Mouse (Mus musculus) testis, adult 2 months (tissue): ENCODE data around the gene Rtl5. TPM values are rescaled to one million over a fixed set of nuclear protein-coding genes. Genes with fewer than 3 reads are reported as not detected.

Experiments
- H3K27ac ChIP-seq: fragments of 200-500 bp; 2 replicates; pipeline ENCODE4 v1.5.1; 2012; ENCODE audit warnings: low read depth, low read length; ENCODE audit not compliant: control insufficient read depth, insufficient read depth
- H3K27me3 ChIP-seq: fragments of 200-500 bp; 2 replicates; pipeline ENCODE4 v1.6.1; 2012; ENCODE audit warnings: mild to moderate bottlenecking, low read length, moderate library complexity; ENCODE audit not compliant: control insufficient read depth, insufficient read depth
- H3K36me3 ChIP-seq: fragments of 200-500 bp; 2 replicates; pipeline ENCODE4 v1.6.1; 2012; ENCODE audit warnings: mild to moderate bottlenecking, low read length; ENCODE audit not compliant: control insufficient read depth, insufficient read depth
- H3K4me1 ChIP-seq: fragments of 200-500 bp; 2 replicates; pipeline ENCODE4 v1.6.1; 2012; ENCODE audit warnings: low read length; ENCODE audit not compliant: control insufficient read depth, insufficient read depth
- H3K4me3 ChIP-seq: fragments of 200-500 bp; 2 replicates; pipeline ENCODE4 v1.5.1; 2012; ENCODE audit warnings: low read depth, mild to moderate bottlenecking, low read length, moderate library complexity, mixed read lengths; ENCODE audit not compliant: control insufficient read depth
- CTCF ChIP-seq: fragments of 200-500 bp; IDR thresholded peaks from 2 replicates; pipeline ENCODE4 v1.5.1; 2012; ENCODE audit warnings: low read depth, mild to moderate bottlenecking, inconsistent platforms, low read length, moderate library complexity; ENCODE audit not compliant: control insufficient read depth, insufficient read depth, insufficient replicate concordance
- POLR2A ChIP-seq: fragments of 200-500 bp; IDR thresholded peaks from 2 replicates; pipeline ENCODE4 v1.6.1; 2012; ENCODE audit warnings: low read depth, mild to moderate bottlenecking, inconsistent platforms, low read length, moderate library complexity; ENCODE audit not compliant: control insufficient read depth
- polyA plus RNA-seq: library from polyadenylated mRNA; depleted of rRNA; stranded (reverse); fragments of >200 nt; gene quantifications from 2 replicates; pipeline ENCODE4 v1.2.3, GENCODE M21; 2012

Rtl5 gene
- polyA plus RNA-seq, 1 experiment: 0.64 TPM

DNA sequence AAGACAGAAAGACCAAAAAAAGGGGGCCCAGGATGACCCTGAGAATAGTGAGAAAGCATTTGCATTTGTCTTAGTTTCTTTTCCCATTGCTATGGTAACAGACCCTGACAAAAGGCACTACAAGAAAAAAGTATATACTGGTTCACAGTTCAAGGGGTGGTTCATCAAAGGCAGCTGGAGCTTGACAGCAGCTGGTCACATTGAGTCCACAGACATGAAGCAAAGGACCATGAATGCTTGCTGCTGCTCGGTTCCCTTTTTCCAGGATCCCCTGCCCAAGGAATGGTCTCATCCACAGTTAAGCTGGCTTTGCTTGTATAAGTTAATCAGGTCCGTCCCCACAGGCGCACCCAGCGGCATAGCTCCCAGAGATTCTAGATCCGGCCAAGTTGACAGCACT lies 3.3 kb upstream of the Rtl5 start:
- no peak overlapping the region for H3K27ac ChIP-seq
- H3K36me3 ChIP-seq: no peaks in the 10 kb centered on the region
- TF ChIP-seq CTCF (no peak), POLR2A (no peak)
- H3K4me1 ChIP-seq: peaks cover 6% of the 10 kb centered on the region; the same call in 1 of the 2 replicates
- H3K27me3 ChIP-seq: no peaks in the 10 kb centered on the region
- no peak overlapping the region for H3K4me3 ChIP-seq

GRCm38 (mm10) chrX:102073605-102074325 lies 2.7 kb upstream of the Rtl5 start:
- Histone ChIP-seq H3K27ac (no peak overlapping the region), H3K4me3 (no peak overlapping the region)

GRCm38 (mm10) chrX:102071517-102071916 lies 413 bp upstream of the Rtl5 start:
- peak overlapping the region; percentile 80 for H3K4me3 ChIP-seq
- no peaks in the 10 kb centered on the region for H3K27me3 ChIP-seq
- TF ChIP-seq POLR2A (no peak), CTCF (no peak)
- no peak overlapping the region for H3K27ac ChIP-seq
- H3K36me3 ChIP-seq: no peaks in the 10 kb centered on the region
- H3K4me1 ChIP-seq: peaks cover 6% of the 10 kb centered on the region; the same call in 1 of the 2 replicates

More at GRCm38 (mm10) chrX:102073605-102074325, 2.7 kb upstream of the Rtl5 start:
- Histone ChIP-seq H3K4me1 (peaks cover 6% of the 10 kb centered on the region; the same call in 1 of the 2 replicates), H3K36me3 (no peaks in the 10 kb centered on the region), H3K27me3 (no peaks in the 10 kb centered on the region)
- TF ChIP-seq POLR2A (no peak), CTCF (no peak)

- no peak overlapping the region for H3K27ac ChIP-seq
- no peak overlapping the region for H3K4me3 ChIP-seq
- H3K4me1 ChIP-seq: peaks cover 6% of the 10 kb centered on the region; the same call in 1 of the 2 replicates
- no peaks in the 10 kb centered on the region for H3K27me3 ChIP-seq
- H3K36me3 ChIP-seq: no peaks in the 10 kb centered on the region
- TF ChIP-seq POLR2A: no peak
- no peak for TF ChIP-seq CTCF
Observed at GRCm38 (mm10) chrX:102068811-102069540, 2.1 kb downstream of the Rtl5 start.

- no peak for TF ChIP-seq POLR2A
- no peak for TF ChIP-seq CTCF
Observed at GRCm38 (mm10) chrX:102067118-102067517, 4.0 kb downstream of the Rtl5 start.

DNA sequence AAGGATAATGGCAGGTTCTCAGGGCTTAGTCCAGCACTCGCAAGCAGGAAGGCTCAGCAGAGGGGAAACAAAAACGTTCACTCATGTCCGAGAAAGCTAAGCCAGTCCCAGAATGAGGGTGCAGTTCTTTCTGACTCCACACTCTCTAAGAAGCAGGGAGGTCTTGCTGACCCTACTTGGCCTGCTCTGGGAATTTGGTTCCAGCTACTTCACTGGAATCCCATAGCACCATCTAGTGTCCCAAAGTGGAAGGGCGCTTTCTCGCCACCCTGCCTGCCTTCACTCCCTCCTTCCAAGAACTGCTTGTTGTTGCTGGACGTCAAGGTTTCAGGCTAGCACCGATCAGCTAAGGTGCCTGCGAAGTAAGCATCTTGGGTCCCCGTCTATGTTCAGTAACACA lies 5.0 kb downstream of the Rtl5 start:
- H3K36me3 ChIP-seq: no peaks in the 10 kb centered on the region
- TF ChIP-seq POLR2A (no peak), CTCF (peak; percentile 68; the same call in 1 of the 2 replicates)
- H3K27ac ChIP-seq: no peak overlapping the region
- no peak overlapping the region for H3K4me3 ChIP-seq
- peaks cover 6% of the 10 kb centered on the region; the same call in 1 of the 2 replicates for H3K4me1 ChIP-seq
- no peaks in the 10 kb centered on the region for H3K27me3 ChIP-seq

More at GRCm38 (mm10) chrX:102067118-102067517, 4.0 kb downstream of the Rtl5 start:
- peaks cover 6% of the 10 kb centered on the region; the same call in 1 of the 2 replicates for H3K4me1 ChIP-seq
- H3K36me3 ChIP-seq: no peaks in the 10 kb centered on the region
- H3K27ac ChIP-seq: no peak overlapping the region
- no peaks in the 10 kb centered on the region for H3K27me3 ChIP-seq
- H3K4me3 ChIP-seq: no peak overlapping the region

DNA sequence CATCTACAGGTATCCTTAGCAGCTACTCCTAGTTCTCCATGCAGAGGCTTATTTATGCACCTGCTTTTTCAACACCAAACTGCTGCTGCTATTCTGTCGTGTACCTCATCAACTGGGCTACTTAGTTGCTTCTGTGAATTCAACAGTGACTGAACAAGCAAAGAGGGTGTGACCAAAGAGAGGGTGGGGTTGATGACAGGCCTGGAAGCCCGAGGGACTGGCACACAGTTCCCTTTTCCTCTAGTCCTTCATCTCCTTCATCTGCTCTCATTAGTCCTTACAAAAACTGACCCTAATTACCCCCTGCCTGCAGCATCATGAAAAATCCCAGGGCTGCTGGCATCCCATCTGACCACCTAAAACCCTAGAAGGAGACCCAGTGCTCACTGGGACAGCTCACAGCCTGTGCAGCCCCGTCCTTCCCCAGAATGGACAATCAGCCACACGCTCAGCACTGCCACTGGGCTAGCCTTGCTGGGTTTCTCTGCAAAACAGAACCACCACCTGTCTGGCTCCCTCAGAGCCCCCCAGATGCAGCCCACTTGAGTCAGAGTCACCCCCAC lies 5.8 kb downstream of the Rtl5 start:
- H3K4me1 ChIP-seq: peaks cover 3% of the 10 kb centered on the region; the same call in 1 of the 2 replicates
- no peaks in the 10 kb centered on the region for H3K36me3 ChIP-seq
- no peaks in the 10 kb centered on the region for H3K27me3 ChIP-seq
- TF ChIP-seq CTCF (no peak), POLR2A (no peak)
- H3K4me3 ChIP-seq: no peak overlapping the region
- H3K27ac ChIP-seq: no peak overlapping the region
